Mouse (Mus musculus) spleen, adult 2 months (tissue): ENCODE results near the gene Lcn8.

Source experiments
- CTCF ChIP-seq: fragments of 200-500 bp; IDR thresholded peaks from 2 replicates; pipeline ENCODE4 v1.5.1; 2011; ENCODE audit warnings: mild to moderate bottlenecking, inconsistent platforms; ENCODE audit not compliant: insufficient read depth, insufficient read length, insufficient replicate concordance; ENCODE audit errors: extremely low read depth
- POLR2A ChIP-seq: fragments of 200-500 bp; IDR thresholded peaks from 2 replicates; pipeline ENCODE4 v1.6.1; 2011; ENCODE audit warnings: low read depth, low read length, inconsistent platforms

DNA sequence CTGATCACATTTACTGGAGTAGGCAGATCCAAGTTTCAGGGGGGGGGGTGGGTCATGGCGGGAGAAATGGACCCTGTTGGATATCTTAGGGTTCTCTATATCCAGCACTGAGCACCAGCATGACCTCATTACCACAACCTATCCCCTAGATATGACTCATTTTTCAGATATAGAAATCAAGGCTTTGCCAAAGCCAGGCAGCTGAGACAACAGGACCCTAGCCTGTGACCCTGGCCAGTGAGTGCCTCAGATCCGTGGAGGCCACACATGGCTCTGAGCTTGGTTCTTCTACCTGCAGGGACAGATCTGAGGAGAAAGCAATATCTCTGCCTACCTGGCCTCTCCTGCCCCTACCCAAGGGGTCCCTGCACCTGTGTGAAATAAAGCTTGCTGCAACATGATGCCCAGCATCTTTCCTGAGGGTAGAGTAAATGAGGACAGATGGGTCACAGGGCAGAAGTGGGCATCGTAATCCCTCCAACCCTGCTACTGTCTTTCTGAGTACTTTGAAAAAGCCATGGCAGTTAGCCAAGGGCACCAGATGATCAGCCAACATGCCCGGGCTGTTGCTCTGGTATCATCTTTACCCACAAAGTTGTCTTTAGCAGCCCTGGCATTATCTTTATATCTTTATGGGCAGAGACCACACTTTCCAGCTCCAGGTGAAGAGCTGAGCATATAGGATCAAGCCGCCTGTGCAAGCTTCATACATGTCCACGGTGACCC is 8.5 kb downstream of the Lcn8 start:
- TF ChIP-seq POLR2A (no peak), CTCF (no peak)
